Mouse (Mus musculus): Measurements from ENCODE around the gene Kcnq2. TPM values are rescaled to one million over a fixed set of nuclear protein-coding genes. Genes with fewer than 3 reads are reported as not detected.
A peak's percentile ranks its signal among the peaks of the same experiment; 100 is the strongest.

Kcnq2 gene
- total RNA-seq, 1 experiment from 2014 or later: not detected

DNA sequence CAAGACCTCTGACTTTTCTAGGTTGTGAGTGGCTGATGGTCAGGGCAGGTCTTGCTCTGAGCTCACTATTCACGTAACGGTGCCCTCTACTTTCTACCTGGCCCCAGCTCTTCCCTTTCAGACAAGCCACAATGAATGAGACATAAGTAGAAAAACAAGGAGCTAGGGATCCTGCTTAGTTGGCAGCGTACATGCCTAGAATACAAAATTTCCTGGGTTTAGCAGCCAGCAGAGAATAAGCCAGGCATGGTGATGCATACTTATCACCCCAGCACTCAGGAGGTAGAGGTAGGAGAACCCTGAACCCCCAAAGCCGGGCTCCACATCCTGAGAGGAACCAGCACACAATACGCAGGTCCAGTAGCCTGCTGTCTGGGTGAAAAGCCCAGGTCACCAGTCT, 18.7 kb downstream of the Kcnq2 start:
- no peak for ATAC-seq (ENCODE audit: extremely low read depth, insufficient number of reproducible peaks, low FRiP score, poor library complexity, severe bottlenecking)

- ATAC-seq (ENCODE audit: extremely low read depth, insufficient number of reproducible peaks, low FRiP score, poor library complexity, severe bottlenecking): no peak
These were observed 19.7 kb downstream of the Kcnq2 start for GRCm38 (mm10) chr2:181115367-181115766.

DNA sequence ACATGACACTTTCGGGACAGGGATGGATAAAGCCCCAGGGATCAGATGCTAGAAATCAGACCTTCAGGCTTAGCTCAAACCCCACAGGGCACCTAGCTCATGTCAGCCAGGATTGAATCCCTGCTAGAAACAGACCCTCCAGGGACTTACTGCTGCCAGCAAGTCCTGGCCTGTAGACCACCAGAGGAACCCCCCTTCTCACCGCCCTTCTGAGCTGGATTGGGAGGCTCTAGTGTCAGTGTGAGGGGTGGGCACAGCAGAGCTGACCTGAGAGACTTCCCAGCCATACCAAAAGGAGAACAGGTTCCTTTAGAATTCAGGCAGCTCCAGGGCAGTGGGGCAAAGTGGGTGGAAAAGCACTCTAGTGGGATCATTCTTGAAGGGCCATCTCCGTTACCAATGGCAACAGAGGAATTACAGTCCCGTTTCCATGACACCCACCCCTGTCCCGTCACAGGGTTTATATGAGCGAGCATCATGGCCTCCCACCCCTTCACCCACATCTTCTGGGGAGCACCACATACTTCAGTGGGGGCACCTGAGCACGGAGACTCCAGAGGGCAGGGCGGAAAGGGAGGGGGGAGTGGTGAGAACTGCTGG, 21.2 kb downstream of the Kcnq2 start:
- no peak for ATAC-seq (ENCODE audit: extremely low read depth, insufficient number of reproducible peaks, low FRiP score, poor library complexity, severe bottlenecking)

DNA sequence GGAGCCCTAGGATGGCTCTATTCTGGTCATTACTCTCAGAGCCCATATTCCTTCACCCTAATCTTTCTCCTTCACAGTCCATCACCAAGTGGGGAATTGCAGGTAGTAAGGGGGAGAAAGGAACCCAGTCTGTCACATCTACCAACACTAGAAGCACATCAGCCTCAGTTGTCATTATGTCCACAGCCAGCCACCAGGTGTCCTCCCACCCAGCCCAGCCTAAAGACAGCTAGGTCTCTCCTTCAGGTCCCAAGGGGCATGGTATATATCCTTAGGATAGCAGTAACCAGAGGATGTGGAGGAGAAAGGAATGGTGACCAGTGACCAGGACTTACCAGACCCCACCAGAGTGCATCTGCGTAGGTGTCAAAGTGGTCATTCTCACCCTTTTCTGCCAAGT, 23.4 kb downstream of the Kcnq2 start:
- no peak for ATAC-seq (ENCODE audit: extremely low read depth, insufficient number of reproducible peaks, low FRiP score, poor library complexity, severe bottlenecking)

DNA sequence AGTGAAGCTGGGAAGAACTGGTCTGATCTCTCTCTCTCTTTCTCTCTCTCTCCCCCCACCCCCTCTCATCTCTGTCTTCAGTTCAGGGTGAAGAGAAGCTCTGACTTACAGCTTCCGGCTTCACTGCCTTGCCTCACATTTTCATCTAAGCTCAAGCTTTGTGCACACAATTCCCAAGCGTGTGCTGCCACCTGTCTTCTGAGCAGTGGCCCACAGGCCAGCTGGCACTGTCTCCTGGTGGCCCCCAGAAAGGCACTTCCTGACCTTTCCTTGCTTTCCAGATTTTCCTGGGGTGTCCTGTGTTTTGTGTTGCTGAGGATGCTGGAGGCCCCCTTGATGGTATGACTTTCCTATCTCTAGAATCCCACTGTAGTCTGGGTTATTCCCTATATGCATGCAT, 31.0 kb downstream of the Kcnq2 start:
- no peak for ATAC-seq (ENCODE audit: extremely low read depth, insufficient number of reproducible peaks, low FRiP score, poor library complexity, severe bottlenecking)

DNA sequence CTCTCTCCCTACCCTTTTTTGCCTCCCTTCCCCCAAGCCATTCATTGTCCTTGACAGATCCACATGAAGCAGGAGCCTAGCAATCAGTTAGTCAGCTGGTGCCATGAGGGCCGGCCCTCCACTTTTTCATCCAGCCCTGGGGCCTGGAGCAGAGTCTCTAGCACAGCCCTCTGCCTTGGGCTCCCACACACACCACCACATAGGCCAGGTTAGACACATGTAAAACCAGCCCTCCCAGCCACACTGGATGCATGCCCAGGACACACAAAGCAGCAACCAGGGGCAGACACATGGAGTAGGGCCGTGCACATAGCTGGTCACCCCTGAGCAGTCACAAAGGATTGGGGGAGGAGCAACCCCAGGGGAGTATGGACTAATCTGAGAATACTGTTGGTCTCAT, 32.9 kb downstream of the Kcnq2 start:
- ATAC-seq (ENCODE audit: extremely low read depth, insufficient number of reproducible peaks, low FRiP score, poor library complexity, severe bottlenecking): no peak

- no peak for ATAC-seq (ENCODE audit: extremely low read depth, insufficient number of reproducible peaks, low FRiP score, poor library complexity, severe bottlenecking)
These were observed 33.5 kb downstream of the Kcnq2 start for GRCm38 (mm10) chr2:181101626-181102025.

GRCm38 (mm10) chr2:181100087-181100486, 35.0 kb downstream of the Kcnq2 start:
- no peak for ATAC-seq (ENCODE audit: extremely low read depth, insufficient number of reproducible peaks, low FRiP score, poor library complexity, severe bottlenecking)

- ATAC-seq (ENCODE audit: extremely low read depth, insufficient number of reproducible peaks, low FRiP score, poor library complexity, severe bottlenecking): peak; percentile 74; the same call in 1 of the 2 replicates
These were observed 45.0 kb downstream of the Kcnq2 start for GRCm38 (mm10) chr2:181090123-181090522.

GRCm38 (mm10) chr2:181084997-181085396, 50.1 kb downstream of the Kcnq2 start:
- ATAC-seq (ENCODE audit: extremely low read depth, insufficient number of reproducible peaks, low FRiP score, poor library complexity, severe bottlenecking): no peak

- no peak for ATAC-seq (ENCODE audit: extremely low read depth, insufficient number of reproducible peaks, low FRiP score, poor library complexity, severe bottlenecking)
These were observed 51.2 kb downstream of the Kcnq2 start for GRCm38 (mm10) chr2:181083945-181084344.

DNA sequence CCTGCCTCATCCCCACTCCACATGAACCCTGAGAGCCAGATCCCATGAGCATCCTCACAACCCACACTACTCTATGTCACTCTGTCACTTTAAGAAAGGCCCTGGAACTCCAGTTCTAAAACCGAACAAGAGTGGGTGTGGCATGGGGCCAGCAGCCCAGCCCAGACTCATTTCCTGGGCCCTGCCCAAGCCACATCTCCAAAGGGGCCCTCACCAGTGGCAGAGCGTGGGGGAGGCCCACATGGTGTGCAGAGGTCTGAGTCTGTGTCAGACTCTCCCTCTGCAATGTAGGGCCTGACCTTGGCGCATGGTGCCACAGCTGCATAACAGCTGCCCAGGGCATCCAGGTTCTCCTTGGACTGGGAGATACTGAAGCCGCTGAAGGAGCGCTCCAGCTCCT, 54.2 kb downstream of the Kcnq2 start:
- ATAC-seq (ENCODE audit: extremely low read depth, insufficient number of reproducible peaks, low FRiP score, poor library complexity, severe bottlenecking): no peak

- ATAC-seq (ENCODE audit: extremely low read depth, insufficient number of reproducible peaks, low FRiP score, poor library complexity, severe bottlenecking): no peak
These were observed 55.6 kb downstream of the Kcnq2 start for GRCm38 (mm10) chr2:181079518-181079917.

DNA sequence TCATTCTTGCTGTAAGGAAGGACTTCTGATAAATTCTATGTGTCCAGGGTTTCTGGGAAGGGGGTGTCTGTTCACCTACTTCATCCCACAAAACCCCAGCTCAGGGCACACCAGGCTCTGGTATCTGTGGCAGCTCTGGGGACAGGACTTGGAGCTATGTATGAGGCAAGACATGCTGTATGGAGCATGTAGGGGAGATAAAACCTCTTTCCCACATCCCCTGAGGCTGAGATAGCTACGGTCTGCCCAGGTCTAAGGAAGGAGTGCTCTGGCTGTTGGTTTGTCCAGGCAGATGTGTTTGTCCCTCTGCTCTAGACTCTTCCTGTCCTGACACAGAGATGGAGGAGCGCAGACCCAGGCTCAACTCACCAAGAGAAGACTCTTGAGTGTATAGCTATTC, 56.2 kb downstream of the Kcnq2 start:
- no peak for ATAC-seq (ENCODE audit: extremely low read depth, insufficient number of reproducible peaks, low FRiP score, poor library complexity, severe bottlenecking)

DNA sequence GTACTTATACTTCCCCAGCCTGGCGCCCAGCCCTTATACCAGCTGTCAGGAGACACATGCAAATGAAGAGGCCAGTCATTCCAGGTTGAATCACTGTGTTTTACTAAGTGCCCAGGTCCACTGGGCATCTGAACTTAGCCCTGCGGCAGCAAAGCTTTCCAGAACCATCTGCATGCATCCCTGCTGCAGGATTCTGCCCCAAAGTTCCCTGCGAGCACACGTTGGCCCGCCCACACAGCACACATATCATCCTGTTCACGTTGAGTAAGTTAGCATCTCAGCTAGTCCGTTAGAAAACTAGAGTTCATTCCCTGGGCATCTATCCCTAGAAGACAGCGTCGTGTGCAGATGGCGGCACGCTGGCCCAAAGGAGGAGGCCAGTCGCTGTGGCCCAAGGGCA, 59.6 kb downstream of the Kcnq2 start:
- ATAC-seq (ENCODE audit: extremely low read depth, insufficient number of reproducible peaks, low FRiP score, poor library complexity, severe bottlenecking): no peak

- ATAC-seq (ENCODE audit: extremely low read depth, insufficient number of reproducible peaks, low FRiP score, poor library complexity, severe bottlenecking): no peak
These were observed 62.7 kb downstream of the Kcnq2 start for GRCm38 (mm10) chr2:181072403-181072714.

- peak; percentile 79 for ATAC-seq (ENCODE audit: extremely low read depth, insufficient number of reproducible peaks, low FRiP score, poor library complexity, severe bottlenecking)
These were observed 63.2 kb downstream of the Kcnq2 start for GRCm38 (mm10) chr2:181071706-181072402.

DNA sequence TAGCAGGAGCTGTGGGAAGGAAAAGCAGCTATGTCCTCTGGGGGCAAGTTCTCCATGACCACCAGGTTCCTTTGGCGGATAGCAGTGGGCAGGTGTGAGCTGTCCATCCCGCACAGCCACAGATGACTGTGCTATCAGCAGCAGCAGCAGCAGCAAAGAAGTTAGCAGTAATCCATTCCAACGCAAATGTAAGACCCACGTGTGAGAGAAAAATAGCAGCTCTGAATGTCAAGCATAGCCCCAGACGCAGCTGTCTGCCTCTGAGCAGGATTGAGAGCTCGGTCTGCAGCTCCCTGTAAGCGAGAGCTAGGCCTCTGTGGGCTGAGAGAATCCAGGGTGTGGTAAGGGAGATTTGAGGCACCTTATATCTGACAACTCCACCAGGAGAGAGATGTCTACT, 65.0 kb downstream of the Kcnq2 start:
- no peak for ATAC-seq (ENCODE audit: extremely low read depth, insufficient number of reproducible peaks, low FRiP score, poor library complexity, severe bottlenecking)

DNA sequence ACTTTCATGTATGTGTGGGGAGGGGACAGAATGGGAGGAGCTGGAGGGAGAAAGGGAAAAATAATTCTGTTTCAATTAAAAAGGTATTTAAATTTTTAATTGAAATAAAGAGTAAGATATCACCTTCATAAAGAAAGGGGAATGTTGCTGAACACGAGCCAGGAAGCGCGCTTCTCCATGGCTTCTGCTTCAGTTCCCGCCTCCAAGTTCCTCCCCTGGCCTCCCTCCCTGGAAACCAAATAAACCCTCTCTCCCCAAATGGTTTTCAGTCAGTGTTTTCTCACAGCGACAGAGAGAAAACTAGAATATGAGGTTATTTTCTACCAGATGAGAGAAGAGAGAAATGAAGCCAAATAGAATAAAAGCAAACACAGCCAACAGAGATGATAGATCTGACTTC, 66.6 kb downstream of the Kcnq2 start:
- no peak for ATAC-seq (ENCODE audit: extremely low read depth, insufficient number of reproducible peaks, low FRiP score, poor library complexity, severe bottlenecking)

DNA sequence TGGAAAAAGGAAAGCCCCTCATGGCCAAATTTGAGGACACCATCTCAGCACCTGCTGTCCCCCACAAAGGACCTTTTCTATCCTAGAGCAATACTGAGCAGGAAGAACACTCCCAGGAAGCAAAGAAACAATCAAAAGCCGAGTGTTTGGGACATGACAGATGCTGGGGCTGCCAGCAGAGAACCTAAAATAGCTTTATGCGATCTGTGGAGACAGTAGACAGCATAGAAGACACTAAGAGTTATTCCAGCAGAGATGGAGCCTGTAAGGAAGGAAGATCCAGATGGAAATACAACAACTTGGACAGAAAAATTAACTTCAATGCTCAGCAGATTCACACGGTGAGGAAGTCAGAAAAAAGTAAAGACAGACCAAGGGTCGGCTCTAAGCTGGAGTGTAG, 69.3 kb downstream of the Kcnq2 start:
- ATAC-seq (ENCODE audit: extremely low read depth, insufficient number of reproducible peaks, low FRiP score, poor library complexity, severe bottlenecking): no peak

DNA sequence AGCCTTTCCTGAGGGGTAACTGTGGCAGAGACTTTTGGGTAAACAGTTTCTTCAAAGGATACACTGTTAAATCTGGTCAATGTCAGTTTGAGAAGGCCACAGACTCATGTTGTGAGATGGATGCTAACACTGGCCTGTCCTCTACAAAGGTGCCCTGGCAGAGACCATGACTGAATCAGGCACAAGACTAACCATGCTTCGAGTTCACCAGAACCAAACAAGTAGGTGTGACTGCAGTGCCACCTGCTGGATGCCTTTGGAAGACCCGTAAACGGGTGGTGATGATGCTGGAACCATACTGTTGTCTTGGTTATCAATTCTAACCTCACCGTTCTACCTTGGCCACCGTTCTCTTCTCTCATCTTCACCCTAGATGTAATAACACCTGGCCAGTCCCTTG, 75.0 kb downstream of the Kcnq2 start:
- peak; percentile 56; the same call in 1 of the 2 replicates for ATAC-seq (ENCODE audit: extremely low read depth, insufficient number of reproducible peaks, low FRiP score, poor library complexity, severe bottlenecking)
